Mouse (Mus musculus): ENCODE data around the gene Rras2.

DNA sequence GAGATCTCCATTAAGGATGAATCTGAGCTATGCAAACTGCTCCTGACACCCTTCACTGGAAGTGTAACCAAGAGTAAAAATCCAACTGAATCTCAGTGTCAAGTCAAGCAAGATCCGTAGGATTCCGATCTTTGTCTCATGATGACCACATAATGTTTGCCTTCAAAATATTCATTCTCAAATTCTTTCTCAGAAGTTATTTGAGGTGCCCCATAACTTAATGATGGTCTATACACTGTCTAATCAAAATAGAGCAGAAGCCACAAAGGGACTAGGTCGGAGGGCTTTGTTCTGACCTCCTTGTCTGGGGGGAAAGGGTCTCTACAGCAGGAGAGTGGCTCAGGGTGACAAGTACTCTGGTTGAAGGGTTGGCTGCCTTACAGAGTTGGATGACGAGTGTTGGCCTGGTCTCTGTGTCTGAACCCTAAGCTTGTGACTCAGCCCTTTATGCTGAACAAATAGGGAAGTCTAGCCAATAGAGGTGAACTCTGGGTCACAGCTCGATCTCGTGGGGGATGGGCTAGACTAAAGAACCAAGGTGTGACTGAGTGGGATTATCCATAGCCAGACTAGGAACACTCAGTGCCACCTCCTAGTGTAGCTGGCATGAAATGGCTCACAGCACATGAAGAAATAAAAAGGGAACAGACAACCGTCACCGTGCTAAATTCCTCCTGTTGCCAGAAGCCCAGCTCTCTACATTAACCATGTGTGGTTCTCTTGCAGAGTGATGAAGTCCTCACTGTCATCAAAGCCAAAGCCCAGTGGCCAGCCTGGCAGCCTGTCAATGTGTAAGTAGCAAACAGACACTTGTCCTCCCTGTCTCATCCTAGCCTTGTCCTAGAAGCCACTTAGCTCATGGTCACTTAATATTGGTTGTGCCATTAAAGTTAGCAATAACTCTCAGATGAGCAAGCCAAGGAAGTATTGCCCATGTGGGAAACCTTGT lies 101.3 kb downstream of the Rras2 start:
- TF ChIP-seq POLR2A (IDR thresholded peaks at IDR 0.05; ENCODE audit: low read depth, low read length) (no peak), CTCF (IDR thresholded peaks at IDR 0.05; ENCODE audit: borderline replicate concordance, insufficient read depth, low read length) (no peak)

All from embryonic fibroblast, embryonic 13.5 days (primary cell).